Mouse (Mus musculus): ENCODE measurements around the gene Sgms1.
"Not testable (repeated sequence)": the region's sequence is repeated elsewhere in the genome, so short reads cannot be mapped to it uniquely, and the experiment has no call there.

Gene Sgms1

DNA sequence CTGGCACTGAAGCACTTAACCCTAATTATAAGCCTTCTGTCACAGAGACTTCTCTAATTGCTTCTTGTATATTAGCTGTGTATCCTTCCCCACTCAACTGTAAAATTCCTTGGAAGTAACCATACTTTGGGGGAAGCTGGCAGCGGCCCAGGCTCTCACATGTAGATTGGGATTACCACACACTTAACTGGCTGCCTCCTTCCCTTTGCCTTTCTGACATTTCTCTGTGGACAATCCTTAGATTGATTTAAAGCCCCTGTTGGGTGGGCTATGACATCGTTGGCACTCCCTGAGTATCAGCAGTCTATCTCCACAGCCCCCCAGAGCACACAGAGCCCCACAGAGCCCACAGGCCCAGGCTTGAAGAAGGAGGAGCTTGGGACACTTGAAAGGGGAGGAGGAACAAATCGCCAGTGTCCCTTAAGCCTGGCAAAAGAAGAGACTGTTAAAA lies 8.0 kb downstream of the Sgms1 start:
- DNase-seq, result peak; percentile 77

DNA sequence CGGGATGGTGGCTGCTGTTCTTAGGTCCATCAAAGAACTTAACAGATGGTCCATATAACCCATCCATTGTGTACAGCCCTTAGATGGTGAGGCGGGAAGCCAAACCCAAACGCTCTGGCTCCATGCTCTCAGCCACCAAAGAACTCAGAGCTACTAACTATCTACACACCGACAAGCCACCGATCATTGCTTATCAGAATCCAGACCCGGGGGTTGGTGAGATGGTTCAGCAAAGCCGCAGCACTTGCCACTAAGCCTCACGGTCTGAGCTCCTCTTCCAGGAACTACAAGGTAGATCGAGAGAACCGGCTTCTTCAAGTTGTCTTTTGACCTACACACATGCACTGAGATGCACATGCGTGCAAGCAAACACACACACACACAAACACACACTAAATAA lies 8.8 kb downstream of the Sgms1 start:
- DNase-seq, result no peak

DNA sequence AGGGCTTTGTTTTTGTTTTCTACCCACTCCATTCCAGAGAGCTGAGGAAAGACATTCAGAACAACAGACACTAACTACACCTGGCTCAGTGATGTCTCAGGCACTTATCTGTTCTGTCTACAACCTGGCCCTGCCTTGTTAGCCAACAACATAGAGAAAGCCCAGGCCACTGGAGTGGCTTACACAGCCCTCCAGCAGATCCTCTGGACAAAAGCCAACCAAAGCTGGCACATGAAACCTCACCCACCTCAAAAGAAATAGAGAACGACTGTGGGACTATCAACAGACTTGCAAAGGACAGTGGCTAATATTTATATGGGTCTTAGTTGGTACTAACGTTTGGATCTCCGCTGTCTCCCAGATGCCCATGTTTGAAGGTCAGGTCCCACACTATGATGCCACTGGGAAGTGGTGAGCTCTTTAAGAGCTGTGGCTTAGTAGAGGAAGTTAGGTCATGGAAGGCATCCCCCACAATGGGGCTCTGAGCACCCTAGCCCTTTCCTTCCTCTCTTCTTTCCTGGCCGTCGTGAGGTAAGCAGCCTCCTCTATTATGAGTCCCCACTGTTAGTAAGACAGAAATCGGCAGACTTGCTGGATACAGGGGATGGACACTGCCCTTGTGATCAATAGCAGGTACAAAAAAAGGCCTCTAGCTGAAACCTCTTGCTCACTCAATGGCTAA lies 10.1 kb downstream of the Sgms1 start:
- no peak for DNase-seq

DNA sequence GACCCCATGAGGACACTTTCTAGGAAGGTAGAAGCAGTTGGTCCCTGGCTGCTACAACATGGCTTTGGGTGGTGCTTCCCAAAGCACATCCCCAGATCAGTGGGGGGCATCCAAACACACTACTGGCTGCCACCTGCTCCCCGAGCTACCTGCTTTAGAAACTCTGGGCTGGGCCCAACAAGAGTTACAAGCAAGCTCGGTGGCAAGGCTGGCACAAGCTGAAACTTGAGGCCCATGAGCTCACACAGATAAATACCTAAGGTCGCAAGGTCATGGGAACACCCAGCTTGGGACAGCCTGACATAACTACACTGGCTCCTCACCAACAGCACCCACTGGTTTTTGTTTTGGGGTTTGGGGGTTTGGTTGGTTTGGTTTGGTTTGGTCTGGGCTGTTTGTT lies 10.9 kb downstream of the Sgms1 start:
- no peak for DNase-seq

DNA sequence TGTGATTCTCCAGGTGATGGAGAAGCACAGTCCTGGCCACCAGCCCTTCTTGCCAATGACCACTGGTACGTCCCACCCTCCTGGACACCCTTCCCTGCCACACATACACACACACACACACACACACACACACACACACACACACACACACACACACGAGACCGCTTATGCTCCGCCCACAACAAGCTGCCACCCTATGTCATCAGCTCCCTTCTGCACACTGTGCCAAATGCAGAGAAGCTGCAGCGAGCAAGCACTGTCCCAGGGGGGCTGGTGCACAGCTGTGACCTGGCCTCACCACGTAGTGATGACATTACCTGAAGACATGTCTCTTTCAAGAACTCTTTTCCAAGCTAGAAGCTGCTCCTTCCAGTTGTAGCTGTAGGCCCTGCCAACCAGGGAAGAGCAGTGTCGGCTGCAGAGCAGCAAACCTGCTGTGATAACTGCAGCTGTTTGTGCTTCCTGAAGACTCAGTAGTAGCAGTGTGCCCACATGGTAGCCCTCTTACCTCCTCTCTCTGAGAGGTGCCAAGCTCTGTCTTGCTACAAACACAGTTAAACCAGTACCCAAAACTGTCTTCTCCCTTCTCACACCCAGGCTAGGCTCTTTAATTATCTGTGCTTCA lies 11.7 kb downstream of the Sgms1 start:
- peak; percentile 24 for DNase-seq

DNA sequence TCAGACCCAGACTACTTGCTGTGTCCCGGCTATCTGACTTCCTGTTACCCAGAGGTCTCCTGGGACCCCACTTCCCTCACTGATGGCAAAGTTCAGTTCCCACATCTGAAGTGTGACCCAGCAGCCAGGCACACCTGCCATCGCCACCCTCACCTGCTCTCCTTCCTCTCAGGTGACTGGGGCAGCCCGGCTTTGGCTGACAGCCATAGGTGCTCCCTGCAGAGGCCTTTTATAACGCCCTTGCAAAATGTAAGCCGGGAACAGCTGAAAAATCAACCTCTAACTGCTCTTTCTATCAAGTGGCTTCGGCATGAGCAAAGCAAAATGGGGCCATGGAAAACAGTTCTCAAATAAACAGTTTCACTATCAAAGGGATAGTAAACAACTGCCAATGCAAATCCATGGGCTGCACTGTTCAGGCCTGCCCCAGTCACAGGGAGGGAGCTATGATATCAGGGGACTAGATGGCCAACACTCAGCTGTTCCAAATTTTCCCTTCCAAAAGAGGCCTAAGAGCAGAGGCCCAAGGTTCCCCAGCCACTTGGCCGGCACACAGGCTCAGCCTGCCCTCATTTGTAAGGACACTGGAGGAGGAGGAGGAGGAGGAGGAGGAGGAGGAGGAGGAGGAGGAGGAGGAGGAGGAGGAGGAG lies 12.5 kb downstream of the Sgms1 start:
- no peak for DNase-seq

DNA sequence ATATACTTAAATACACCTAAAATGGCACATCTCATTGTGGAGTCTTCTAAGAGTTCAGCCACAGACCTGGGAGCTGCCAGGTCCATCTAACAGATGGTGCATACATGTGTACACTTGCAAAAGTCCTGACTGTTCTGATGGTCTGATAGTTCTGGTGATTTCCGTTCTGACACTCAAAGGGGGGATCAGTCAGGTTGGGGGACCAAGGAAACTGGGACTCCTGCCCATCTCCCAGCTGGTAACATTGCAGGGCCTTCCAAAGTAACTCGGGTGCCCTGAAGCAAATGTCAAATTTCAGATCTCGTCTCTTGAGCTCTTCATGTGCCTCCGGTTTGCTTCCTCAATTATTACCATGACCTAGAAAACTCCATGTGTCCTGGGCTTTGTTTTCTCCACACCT lies 13.5 kb downstream of the Sgms1 start:
- DNase-seq, result no peak

DNA sequence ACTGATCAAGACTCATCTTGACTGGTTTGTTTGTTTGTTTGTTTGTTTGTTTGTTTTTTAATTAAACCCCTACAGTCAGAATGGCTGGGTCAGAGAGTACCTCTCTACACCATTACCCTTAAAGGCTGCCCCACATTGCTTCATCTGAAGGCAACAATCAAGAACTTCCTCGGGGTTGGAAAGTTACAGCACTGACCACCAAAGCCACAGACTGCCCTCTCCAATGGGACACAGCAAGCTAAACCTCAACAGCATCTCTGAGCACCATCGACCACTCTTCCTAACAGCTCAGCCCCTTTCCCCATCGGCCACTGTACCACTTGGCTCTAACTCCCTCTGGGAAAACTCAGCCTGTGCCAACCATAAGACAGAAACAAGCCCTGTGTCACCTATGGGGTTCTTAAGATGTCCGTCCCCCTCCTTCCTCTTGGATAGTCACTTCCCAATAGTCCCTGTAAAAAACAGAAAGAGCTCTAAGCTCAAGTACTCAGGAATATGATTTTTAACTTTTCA lies 14.0 kb downstream of the Sgms1 start:
- DNase-seq, result no peak

DNA sequence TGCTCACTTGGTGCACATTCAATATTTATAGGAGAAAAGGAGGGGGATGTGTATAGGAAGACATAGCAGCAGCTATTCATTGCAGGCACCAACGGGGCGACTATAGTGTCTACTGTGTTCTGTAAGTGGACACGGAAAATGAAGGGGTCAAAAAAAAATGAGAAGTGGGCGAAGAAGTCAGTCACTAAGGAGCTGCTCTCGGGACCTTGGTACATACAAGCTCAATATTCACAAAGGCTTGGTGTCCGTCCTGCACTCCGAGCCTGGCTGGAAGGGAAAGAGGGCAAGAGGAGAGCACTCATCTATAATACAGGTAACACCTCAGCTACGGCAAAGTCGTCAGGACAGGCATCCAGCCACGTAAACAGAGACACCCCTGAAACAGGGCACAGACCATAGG lies 14.8 kb downstream of the Sgms1 start:
- DNase-seq, result no peak

DNA sequence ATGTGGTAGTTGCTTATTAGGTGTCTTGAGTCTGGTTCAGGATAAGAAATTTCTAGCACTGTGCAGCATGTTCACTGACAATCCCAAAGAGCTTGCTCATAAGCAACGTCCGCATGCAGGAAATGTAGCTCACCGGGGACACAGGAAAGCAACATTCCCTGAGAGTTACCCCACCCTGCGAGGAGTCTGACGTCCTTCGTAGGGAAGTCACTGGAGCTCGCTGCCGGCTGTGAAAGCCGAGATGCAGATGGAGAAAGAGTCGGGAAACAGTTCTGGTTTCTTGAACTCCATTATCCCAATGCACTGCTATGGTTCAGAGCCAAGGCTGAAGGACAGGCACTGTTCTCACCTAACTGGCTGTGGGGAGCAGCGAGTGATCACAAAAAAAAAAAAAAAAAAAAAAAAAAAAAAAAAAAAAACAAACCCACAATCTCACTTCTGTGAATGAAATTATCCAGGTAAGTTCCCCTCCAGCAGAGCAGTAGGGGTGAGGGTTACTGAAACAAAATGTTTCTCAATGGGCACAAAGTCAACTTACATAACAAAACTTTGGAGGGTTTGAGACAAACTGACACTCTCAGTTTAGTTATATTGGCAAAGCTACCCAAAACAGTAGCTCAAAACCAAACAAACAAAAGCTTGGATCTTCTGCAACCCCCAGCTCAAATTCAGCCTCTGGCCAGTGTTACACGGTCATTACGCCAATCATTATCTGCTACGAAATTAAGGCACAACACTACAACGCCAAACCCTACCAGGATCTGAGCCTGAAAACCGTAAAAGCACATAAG lies 15.5 kb downstream of the Sgms1 start:
- no peak for DNase-seq

DNA sequence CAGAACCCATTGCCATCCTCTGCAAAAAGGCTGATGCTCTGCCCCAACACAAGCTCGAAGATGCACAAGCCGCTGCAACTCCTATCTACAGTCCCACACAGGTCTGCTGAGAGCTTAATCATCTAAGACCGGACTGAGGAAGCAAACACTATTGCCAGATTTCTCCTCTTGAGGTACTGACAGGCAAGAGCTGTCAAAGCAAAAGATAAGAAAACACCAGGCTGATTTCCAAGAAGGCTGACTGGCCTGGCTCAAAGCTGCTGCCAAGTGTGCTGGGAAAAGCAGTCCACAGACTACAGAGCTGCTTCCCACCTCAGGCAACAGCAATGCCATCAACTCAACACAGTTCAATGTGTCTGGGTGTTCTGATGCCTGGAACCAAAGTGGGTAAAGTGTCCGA lies 17.1 kb downstream of the Sgms1 start:
- no peak for DNase-seq

DNA sequence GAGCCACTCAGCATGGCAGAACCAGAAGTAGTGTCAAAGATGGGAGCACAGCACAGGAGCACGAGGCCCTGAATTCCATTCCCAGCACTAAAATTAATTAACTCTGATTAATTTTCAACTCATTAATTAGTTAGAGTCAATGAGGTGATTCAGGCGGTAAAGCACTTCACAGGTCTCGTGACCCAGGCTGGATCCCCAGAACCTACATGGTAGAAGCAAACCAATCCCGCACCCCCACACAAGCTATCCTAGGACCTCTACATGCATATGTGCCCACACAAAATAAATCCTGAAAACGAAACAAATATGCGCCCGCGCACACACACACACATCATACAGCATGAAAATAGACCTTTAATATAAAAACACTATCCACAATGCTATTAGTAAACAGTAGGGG lies 22.2 kb downstream of the Sgms1 start:
- no peak for DNase-seq

DNA sequence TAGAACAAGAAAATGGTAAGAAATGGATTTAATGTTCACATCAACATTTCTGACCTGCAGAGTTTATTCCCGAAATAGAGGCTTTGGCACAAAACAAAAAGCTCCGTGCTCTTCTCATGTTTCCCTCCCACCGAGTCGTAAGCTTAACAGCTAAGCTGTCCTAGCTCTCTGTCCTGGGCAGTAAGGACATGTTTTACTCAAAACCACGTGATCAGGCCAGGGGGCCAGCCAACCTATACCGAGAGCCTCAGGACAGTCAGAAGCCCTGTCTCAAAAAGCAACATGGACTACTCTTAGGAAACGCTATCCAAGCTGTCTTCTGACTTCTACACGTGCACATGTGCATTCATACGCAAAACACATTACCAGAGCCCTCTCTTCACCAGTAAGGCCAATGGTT lies 23.1 kb downstream of the Sgms1 start:
- no peak for DNase-seq

DNA sequence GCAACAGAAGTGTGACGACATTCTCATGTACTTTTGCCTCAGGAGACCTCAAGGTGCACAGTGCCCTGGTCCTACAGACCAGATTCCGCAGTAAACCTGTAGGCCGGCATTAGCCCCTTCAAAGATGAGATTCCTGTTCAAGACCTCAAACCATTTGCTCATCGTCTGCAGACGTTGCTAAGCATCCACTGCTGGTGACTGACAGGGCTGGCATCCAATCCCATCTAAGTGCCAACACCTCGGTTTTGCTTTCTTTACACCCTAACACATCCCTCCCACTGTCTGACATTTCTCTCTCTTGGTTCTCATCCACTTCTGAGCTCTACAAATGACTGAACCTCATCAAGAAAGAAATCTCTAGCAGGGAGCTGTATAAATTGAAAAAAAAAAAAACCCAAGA lies 24.4 kb downstream of the Sgms1 start:
- no peak for DNase-seq

DNA sequence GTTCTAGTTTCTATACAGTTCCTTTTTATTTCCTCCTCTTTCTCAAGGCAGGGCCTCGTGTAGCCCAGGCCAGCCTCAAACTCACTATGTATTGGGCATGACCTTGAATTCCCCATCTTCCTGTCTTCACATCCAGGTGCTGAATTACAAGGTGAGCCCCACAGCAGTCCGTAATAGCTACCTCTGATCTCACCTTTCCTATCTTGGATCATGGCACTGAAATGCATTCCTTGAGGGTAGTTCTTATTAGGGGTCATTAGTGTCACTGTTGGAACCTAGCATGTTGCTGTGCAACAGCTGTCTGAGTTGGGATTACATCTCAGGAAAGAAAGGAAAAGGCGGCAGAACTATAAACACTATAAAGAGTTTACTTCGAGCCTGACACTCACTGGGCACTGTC lies 25.9 kb downstream of the Sgms1 start:
- DNase-seq, result no peak

DNA sequence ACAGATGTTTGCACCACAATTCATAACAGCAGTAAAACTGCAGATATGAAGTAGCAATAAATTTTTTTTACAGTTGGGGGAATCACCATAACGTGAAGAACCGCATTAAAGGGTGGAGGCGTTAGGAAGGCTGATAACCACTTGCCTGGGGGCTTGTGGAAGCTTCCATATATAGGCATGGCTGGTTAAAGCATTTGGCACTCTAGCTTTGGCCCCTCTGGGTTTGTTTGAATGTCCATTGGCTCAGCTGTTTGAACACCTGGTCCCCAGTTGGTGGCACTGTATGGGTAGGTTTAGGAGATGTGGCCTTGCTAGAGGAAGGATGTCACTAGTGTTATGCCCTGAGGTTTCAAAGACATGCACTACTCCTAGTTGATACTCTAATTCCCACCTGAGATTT lies 27.0 kb downstream of the Sgms1 start:
- no peak for DNase-seq

DNA sequence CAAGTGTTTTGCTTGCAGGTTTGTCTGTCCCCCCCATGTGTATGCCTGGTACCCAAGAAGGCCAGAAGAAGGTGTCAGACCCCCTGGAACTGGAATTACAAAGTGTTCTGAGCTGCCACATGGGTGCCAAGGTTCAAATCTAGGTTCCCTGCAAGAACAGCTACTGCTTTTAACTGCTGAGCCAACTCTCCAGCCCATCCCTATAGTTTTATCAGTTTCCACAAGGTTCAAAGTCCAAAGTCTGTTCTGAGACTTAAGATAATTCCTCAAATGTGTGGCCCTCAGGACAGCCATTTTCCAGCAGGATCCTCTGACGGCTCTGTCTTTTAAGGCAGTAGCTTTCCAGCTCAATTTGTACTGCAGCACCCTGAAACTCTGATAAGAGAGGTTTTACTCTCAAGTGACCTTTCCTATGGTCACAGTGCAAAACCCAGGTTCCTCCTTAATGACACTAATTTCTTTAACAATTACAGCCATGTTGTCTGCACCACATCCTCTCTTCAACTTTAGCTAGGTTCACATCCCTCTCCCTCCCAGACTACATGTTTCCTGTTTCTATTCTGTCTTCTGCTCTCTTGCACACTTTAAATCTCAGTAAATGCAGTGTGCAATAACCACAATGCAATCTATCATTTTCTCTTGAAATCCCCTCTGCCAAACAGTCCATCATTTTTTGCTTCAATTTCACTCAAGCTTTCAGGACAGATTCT lies 28.4 kb downstream of the Sgms1 start:
- DNase-seq, result no peak

DNA sequence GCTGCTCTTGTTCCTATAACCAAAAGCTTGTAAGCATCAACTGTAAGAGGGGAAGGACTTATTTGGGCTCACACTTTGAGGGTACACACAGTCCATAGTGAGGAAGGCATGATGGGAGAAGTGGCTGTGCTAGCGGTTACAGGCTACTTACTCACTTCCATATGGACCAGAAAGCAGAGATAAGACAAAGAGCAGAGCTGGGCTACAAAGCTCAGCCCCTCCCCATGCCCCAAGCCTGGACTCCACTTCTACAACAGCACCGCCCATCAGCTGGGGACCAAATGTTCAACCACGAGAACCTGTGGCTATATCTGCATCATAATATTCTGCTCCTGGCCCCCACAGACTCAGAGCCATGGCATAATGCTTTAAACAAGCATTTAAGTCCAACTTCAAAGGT lies 29.0 kb downstream of the Sgms1 start:
- DNase-seq, result no peak

DNA sequence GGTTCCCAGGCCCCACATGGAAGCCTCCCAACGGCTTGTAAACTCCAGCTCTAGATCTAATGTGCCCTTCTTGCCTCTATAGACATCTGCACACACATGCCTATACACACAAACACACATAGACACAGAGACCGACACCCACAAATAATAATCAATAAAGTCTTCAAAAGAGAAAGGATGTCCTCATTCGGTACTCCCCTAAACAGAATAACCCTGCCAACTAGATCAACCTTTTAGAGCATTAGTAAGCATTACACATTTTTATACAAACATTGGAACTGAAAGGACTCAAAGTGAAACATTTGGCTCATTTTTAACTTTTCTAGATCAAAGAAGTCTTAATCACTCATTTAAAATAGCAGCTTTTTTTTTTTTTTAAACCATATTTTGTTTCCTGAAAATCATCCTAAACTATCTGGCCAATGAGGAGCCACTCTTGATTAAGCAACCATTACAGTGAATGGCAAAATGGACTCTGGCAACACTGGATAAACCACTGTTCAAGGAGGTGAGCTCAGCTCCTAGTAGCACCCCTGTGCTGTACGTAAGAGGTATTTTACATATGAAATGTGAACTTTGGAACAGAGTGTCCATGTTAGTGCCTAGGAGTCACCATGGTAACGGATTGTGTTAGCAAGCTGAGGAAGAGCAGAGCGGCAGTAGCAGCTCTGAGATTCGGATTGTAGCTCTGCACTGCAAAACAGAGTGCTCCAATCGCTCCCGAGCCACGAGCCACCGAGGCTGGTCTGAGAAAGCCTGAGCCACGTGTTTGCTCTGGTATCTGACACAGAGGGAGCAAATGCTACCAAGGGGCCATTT lies 30.6 kb downstream of the Sgms1 start:
- DNase-seq, result no peak

DNA sequence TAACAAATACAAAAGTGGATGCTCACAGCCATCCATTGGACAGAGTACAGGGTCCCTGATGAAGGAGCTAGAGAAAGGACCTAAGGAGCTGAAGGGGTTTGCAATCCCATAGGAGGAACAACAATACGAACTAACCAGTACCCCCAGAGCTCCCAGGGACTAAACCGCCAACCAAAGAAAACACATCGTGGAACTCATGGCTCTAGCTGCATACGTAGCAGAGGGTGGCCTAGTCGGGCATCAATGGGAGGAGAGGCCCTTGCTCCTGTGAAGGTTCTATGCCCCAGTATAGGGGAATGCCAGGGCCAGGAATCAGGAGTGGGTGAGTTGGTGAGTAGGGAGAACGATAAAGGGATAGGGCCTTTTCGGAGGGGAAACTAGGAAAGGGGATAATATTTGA lies 31.5 kb downstream of the Sgms1 start:
- DNase-seq, result not testable (repeated sequence)

DNA sequence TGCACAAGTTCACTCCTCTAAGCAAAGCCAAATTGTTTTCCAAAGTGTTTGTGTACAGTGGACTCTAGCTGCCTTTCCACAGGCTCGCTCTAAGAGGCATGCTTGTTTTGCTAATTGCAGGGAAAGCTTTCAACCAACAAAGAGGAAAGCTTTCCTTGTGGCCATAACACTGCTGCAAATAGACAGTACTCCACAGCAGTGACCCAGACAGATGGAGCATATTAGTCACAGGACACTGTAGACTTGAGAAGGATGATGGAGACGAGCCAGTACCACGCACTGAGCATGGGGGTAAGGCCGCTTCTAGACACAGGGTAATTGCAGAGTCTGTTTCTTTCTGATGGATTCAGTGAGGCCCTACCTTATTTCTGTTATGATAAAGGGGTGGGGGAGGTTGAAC lies 33.3 kb downstream of the Sgms1 start:
- no peak for DNase-seq

DNA sequence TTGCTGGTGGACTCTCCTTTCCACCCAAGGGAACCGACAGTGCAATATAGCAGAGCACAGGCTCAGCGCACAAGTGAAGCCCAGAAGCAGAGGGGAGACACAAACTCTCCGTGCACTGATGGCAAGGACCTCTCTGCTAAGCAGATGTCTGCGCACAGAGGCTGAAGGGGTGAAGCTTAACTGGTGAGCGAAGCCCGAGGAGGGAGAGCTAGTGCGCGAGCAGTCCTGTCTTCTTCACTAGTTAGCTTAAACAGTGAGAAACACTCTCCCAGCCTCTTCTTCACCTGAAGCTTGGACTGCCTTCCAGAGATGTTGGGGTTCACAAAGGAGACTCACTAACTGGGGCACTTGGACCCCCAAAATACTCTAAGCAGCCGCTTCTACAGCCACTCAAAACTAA lies 36.1 kb downstream of the Sgms1 start:
- no peak for DNase-seq
